Mouse (Mus musculus): ENCODE results near the gene Hist1h1d.
"Not testable (repeated sequence)": the region's sequence is repeated elsewhere in the genome, so short reads cannot be mapped to it uniquely, and the experiment has no call there.

Gene Hist1h1d

GRCm38 (mm10) chr13:23591886-23592285, 38.8 kb downstream of the Hist1h1d start:
- not testable (repeated sequence) for DNase-seq (ENCODE audit: low read depth, low spot score)

- DNase-seq (ENCODE audit: low read depth, low spot score): no peak
Observed at GRCm38 (mm10) chr13:23592614-23593013, 39.6 kb downstream of the Hist1h1d start.

- DNase-seq (ENCODE audit: low read depth, low spot score): no peak
Observed at GRCm38 (mm10) chr13:23593051-23593770, 40.1 kb downstream of the Hist1h1d start.

GRCm38 (mm10) chr13:23595185-23595584, 42.1 kb downstream of the Hist1h1d start:
- DNase-seq (ENCODE audit: low read depth, low spot score): no peak

GRCm38 (mm10) chr13:23595622-23596372, 42.7 kb downstream of the Hist1h1d start:
- DNase-seq (ENCODE audit: low read depth, low spot score): no peak

GRCm38 (mm10) chr13:23597957-23598356, 44.9 kb downstream of the Hist1h1d start:
- peak; percentile 76 for DNase-seq (ENCODE audit: low read depth, low spot score)

- DNase-seq (ENCODE audit: low read depth, low spot score): no peak
Observed at GRCm38 (mm10) chr13:23603182-23603699, 50.2 kb downstream of the Hist1h1d start.

- no peak for DNase-seq (ENCODE audit: low read depth, low spot score)
Observed at GRCm38 (mm10) chr13:23604452-23604851, 51.4 kb downstream of the Hist1h1d start.

GRCm38 (mm10) chr13:23605052-23605451, 52.0 kb downstream of the Hist1h1d start:
- DNase-seq (ENCODE audit: low read depth, low spot score): no peak

GRCm38 (mm10) chr13:23609209-23609608, 56.1 kb downstream of the Hist1h1d start:
- DNase-seq (ENCODE audit: low read depth, low spot score): no peak

- DNase-seq (ENCODE audit: low read depth, low spot score): no peak
Observed at GRCm38 (mm10) chr13:23609844-23610243, 56.8 kb downstream of the Hist1h1d start.
